In the genomic region with DNA sequence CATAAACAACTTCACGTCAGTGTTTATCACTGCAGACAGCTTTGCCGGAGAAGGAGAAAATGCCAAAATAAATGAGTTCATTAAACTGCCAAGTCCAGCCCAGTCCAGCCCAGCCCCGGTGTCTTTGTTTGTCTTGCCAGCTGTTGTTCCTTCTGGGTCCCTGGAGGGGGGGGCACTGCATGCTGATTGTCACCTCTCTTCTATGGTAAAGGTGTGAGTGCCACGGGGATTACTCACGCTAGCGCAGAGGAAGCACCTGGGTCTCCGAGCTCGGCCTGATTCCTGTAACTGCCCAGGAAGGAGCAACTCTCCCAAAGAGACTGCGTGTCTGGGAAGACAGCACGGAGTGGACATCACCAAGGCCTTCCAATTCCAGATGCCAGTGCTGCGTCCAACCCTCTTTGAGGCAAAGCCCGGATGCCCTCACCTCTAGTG, we compare ENCODE assay signal across 16 mouse cellular contexts. TPM values are rescaled to one million over a fixed set of nuclear protein-coding genes. Genes with fewer than 3 reads are reported as not detected.
A peak's percentile ranks its signal among the peaks of the same experiment; 100 is the strongest.
DNase-seq lines count a peak whose midpoint lies in the region; ATAC-seq and TF ChIP-seq lines count a peak whose summit lies in the region.
"Had no signal": no experiment of that assay in that cellular context is flagged by ENCODE, and none has a peak within 500 bp of the region (broad histone marks: within the 10 kb centered on the region; RNA-seq: fewer than 3 reads in every experiment).

No protein-coding gene starts in this region.

- H3K4me1 ChIP-seq in heart, embryonic 12.5 days (replicated peaks) = 0 out of 2 replicates have a peak, but pooled peaks cover 8% of the 10 kb centered on the region
- no peaks in the 10 kb centered on the region for H3K4me1 ChIP-seq in hindbrain, embryonic 14.5 days (replicated peaks; ENCODE audit: control insufficient read depth, insufficient read depth, low read length)
- H3K4me1 ChIP-seq: embryonic facial prominence, embryonic 13.5 days; hindbrain, embryonic 10.5 days; neural tube, embryonic 13.5 days had no signal

- H3K9me3 ChIP-seq in heart, embryonic 12.5 days (replicated peaks) = no peaks in the 10 kb centered on the region
- no peaks in the 10 kb centered on the region for H3K9me3 ChIP-seq in hindbrain, embryonic 14.5 days (ENCODE audit: control insufficient read depth, low read length)
- H3K9me3 ChIP-seq: embryonic facial prominence, embryonic 13.5 days; hindbrain, embryonic 10.5 days; limb, embryonic 13.5 days; neural tube, embryonic 13.5 days had no signal

- H3K27ac ChIP-seq in heart, embryonic 12.5 days (ENCODE audit: poor library complexity, severe bottlenecking) = no peak overlapping the region
- no peak overlapping the region for H3K27ac ChIP-seq in hindbrain, embryonic 14.5 days
- H3K27ac ChIP-seq: embryonic facial prominence, embryonic 13.5 days; hindbrain, embryonic 10.5 days; limb, embryonic 13.5 days; neural tube, embryonic 13.5 days had no signal

- no peaks in the 10 kb centered on the region for H3K36me3 ChIP-seq in heart, embryonic 12.5 days
- H3K36me3 ChIP-seq in hindbrain, embryonic 14.5 days (replicated peaks; ENCODE audit: control insufficient read depth, insufficient read depth) = no peaks in the 10 kb centered on the region
- H3K36me3 ChIP-seq: embryonic facial prominence, embryonic 13.5 days; hindbrain, embryonic 10.5 days; limb, embryonic 13.5 days; neural tube, embryonic 13.5 days had no signal

- ATAC-seq in heart, embryonic 12.5 days (ENCODE audit: insufficient number of reproducible peaks, low FRiP score) = no peak
- no peak for ATAC-seq in hindbrain, embryonic 14.5 days (ENCODE audit: low FRiP score)

- H3K4me2 ChIP-seq in heart, embryonic 12.5 days = no peak overlapping the region
- no peak overlapping the region for H3K4me2 ChIP-seq in hindbrain, embryonic 14.5 days (replicated peaks)
- H3K4me2 ChIP-seq: embryonic facial prominence, embryonic 13.5 days; limb, embryonic 13.5 days; neural tube, embryonic 13.5 days had no signal

- TF ChIP-seq POLR2A in brain, embryonic 14.5 days (IDR thresholded peaks at IDR 0.05; ENCODE audit: borderline replicate concordance, extremely low read depth, insufficient read depth, insufficient read length, poor library complexity, severe bottlenecking) = no peak

- WGBS in heart, embryonic 12.5 days = 69% methylated on average over 12 of the region's 12 CpGs
- 67% methylated on average over 12 of the region's 12 CpGs for WGBS in hindbrain, embryonic 14.5 days

- intact Hi-C loops in heart, postnatal 25 days (cut with DNase I) = no loop called here

- H3K4me3 ChIP-seq in heart, embryonic 12.5 days = no peak overlapping the region
- H3K4me3 ChIP-seq in hindbrain, embryonic 14.5 days (replicated peaks; ENCODE audit: low read length) = no peak overlapping the region
- H3K4me3 ChIP-seq: embryonic facial prominence, embryonic 13.5 days; hindbrain, embryonic 10.5 days; limb, embryonic 13.5 days; neural tube, embryonic 13.5 days had no signal

- no peak for TF ChIP-seq CTCF in brain, embryonic 14.5 days (IDR thresholded peaks at IDR 0.05; ENCODE audit: borderline replicate concordance, extremely low read depth, insufficient read depth, insufficient read length)

- no peak overlapping the region for H3K9ac ChIP-seq in heart, embryonic 12.5 days
- no peak overlapping the region for H3K9ac ChIP-seq in hindbrain, embryonic 14.5 days
- H3K9ac ChIP-seq: embryonic facial prominence, embryonic 13.5 days; limb, embryonic 13.5 days; neural tube, embryonic 13.5 days had no signal

- DNase-seq in heart, adult 9 months (ENCODE audit: low spot score in 2 of 2) = peak; percentile 47 to 57
- DNase-seq in brain, embryonic 14.5 days (ENCODE audit: low read depth) = peak; percentile 50
- DNase-seq in heart, postnatal 25 days (ENCODE audit: low spot score) = peak; percentile 17
- peak; percentile 64 for DNase-seq in lung, postnatal 10 days
- DNase-seq in cerebellum, postnatal 36 days = no peak
- no peak for DNase-seq in hindbrain, embryonic 14.5 days (ENCODE audit: low spot score)
- DNase-seq: adrenal gland, postnatal 25 days; cerebellum, adult 11 months; kidney, postnatal 36 days; retina, postnatal 1 day had no signal

- no peaks in the 10 kb centered on the region; the same call in 1 of the 2 replicates for H3K27me3 ChIP-seq in heart, embryonic 12.5 days (replicated peaks)
- H3K27me3 ChIP-seq in hindbrain, embryonic 14.5 days (ENCODE audit: control insufficient read depth, insufficient read depth, low read length) = no peaks in the 10 kb centered on the region
- H3K27me3 ChIP-seq: embryonic facial prominence, embryonic 13.5 days; neural tube, embryonic 13.5 days had no signal

RNA-seq across cellular contexts. Expression of a gene that starts 12.7 kb away (rescaled TPM):
- polyA plus RNA-seq in heart, embryonic 12.5 days (2016; fragmentation: Nextera tagmentation; extraction: Ambion mirVana) = 53.4 and 53.5 TPM in 2 replicates
- polyA plus RNA-seq in brain, embryonic 14.5 days (2012; rRNA removed) = 19.3 and 40.7 TPM in 2 replicates
- total RNA-seq in heart, postnatal 25 days (2021) = 100 to 1,000 TPM; 417 to 451 TPM
- polyA plus RNA-seq in hindbrain, embryonic 14.5 days (2014; fragmentation: Nextera tagmentation; extraction: Ambion mirVana) = 56.6 and 61.8 TPM in 2 replicates
- total RNA-seq: MEL had no signal

RNA-seq across cellular contexts. Expression of a gene that starts 58.5 kb away (rescaled TPM):
- polyA plus RNA-seq in heart, embryonic 12.5 days (2016; fragmentation: Nextera tagmentation; extraction: Ambion mirVana) = 15.4 TPM in 2 replicates
- polyA plus RNA-seq in brain, embryonic 14.5 days (2012; rRNA removed) = 18.2 and 21.6 TPM in 2 replicates
- total RNA-seq in heart, postnatal 25 days (2021) = 10 to 100 TPM in 1 of 2 experiments, 1 to 10 TPM in 1; 9.9 to 12.4 TPM
- polyA plus RNA-seq in hindbrain, embryonic 14.5 days (2014; fragmentation: Nextera tagmentation; extraction: Ambion mirVana) = 17.4 and 18.5 TPM in 2 replicates

Comparison
In these comparisons a context has a peak if more than half of its experiments do, and no peak if none do; other contexts are left out.
1. DNase-seq: peak in heart, adult 9 months (2 of 2), brain, embryonic 14.5 days (single experiment), heart, postnatal 25 days (single experiment) and lung, postnatal 10 days (single experiment); none in cerebellum, postnatal 36 days (0 of 2) and hindbrain, embryonic 14.5 days (single experiment).